Mouse (Mus musculus) left cerebral cortex, postnatal 14 days (tissue): ENCODE results near the gene Klk13. TPM values are rescaled to one million over a fixed set of nuclear protein-coding genes. Genes with fewer than 3 reads are reported as not detected.
A peak's percentile ranks its signal among the peaks of the same experiment; 100 is the strongest.
"Not testable (repeated sequence)": the region's sequence is repeated elsewhere in the genome, so short reads cannot be mapped to it uniquely, and the experiment has no call there.

Source experiments
- DNase-seq, 2 experiments: peaks; one replicate each; pipeline ENCODE4 v3.0.0; 2021 to 2022; ENCODE audit warnings: low spot score in 2 of 2, mixed read lengths in 1 of 2
- intact Hi-C: fragments of 180-260 bp; cut with DNase I; formaldehyde crosslinking; loops from one replicate; pipeline ENCODE4 v1.15.1; 2025
- long read RNA-seq, 2 experiments: library from polyadenylated mRNA; stranded (forward); transcript quantifications; one replicate each; pipeline ENCODE4 v2.0.0; 2021
- total RNA-seq, 2 experiments: library from RNA; stranded (reverse); gene quantifications; 2 replicates each; pipeline ENCODE4 v1.2.3; 2021

Gene Klk13
- total RNA-seq, result not detected
- long read RNA-seq, experiment 1, result 0 reads
- long read RNA-seq, experiment 2, result 0 reads

- intact Hi-C loops, result loop anchor here (10.0 kb wide), 1 partner anchor 57 kb away; no protein-coding TSS in a partner anchor
- DNase-seq, result no peak
Observed at GRCm38 (mm10) chr7:43712267-43712666, at the start of gene Klk13. Gene Klk13 (plus strand): TSS chr7:43712567.

- DNase-seq, result no peak
- intact Hi-C loops, result no loop called here
Observed at GRCm38 (mm10) chr7:43662804-43663203, 49.6 kb upstream of the Klk13 start.

- intact Hi-C loops, result loop anchor here (5.0 kb wide), 1 partner anchor 105 kb away; the partner anchor contains the start of gene Zfp658
- DNase-seq, result not testable (repeated sequence)
Observed at GRCm38 (mm10) chr7:43667221-43667620, 45.1 kb upstream of the Klk13 start.

- intact Hi-C loops, result loop anchor here (5.0 kb wide), 1 partner anchor 106 kb away; the partner anchor contains the start of gene Zfp658
- DNase-seq, result no peak
Observed at GRCm38 (mm10) chr7:43668582-43668981, 43.8 kb upstream of the Klk13 start.

- no peak for DNase-seq
- intact Hi-C loops, result no loop called here
Observed at GRCm38 (mm10) chr7:43671064-43671808, 41.1 kb upstream of the Klk13 start.

GRCm38 (mm10) chr7:43671809-43672580 lies 40.4 kb upstream of the Klk13 start, which contains the start of gene Ctu1:
Gene Ctu1 (plus strand): TSS chr7:43672016.
- DNase-seq, result peak; percentile 93 to 97
- intact Hi-C loops, result no loop called here

- intact Hi-C loops, result no loop called here
- DNase-seq, result peak in 1 of 2 experiments; percentile 25
Observed at GRCm38 (mm10) chr7:43672581-43673260, 39.6 kb upstream of the Klk13 start.

- intact Hi-C loops, result loop anchor here (5.0 kb wide), 1 partner anchor 88 kb away; no protein-coding TSS in a partner anchor
- no peak for DNase-seq
Observed at GRCm38 (mm10) chr7:43675091-43675490, 37.3 kb upstream of the Klk13 start.

- intact Hi-C loops, result loop anchor here (5.0 kb wide), 1 partner anchor 91 kb away; no protein-coding TSS in a partner anchor
Observed at GRCm38 (mm10) chr7:43678517-43678916, 33.9 kb upstream of the Klk13 start.

GRCm38 (mm10) chr7:43680960-43681359 lies 31.4 kb upstream of the Klk13 start:
- intact Hi-C loops, result loop anchor here (2.0 to 5.0 kb wide), 2 partner anchors 101 to 214 kb away; partner anchors contain the start of gene Klk10

More at GRCm38 (mm10) chr7:43678517-43678916, 33.9 kb upstream of the Klk13 start:
- peak; percentile 32 to 40 for DNase-seq

GRCm38 (mm10) chr7:43682511-43682910 lies 29.9 kb upstream of the Klk13 start:
- DNase-seq, result not testable (repeated sequence)

More at GRCm38 (mm10) chr7:43680960-43681359, 31.4 kb upstream of the Klk13 start:
- peak; percentile 81 to 87 for DNase-seq

GRCm38 (mm10) chr7:43685088-43685487 lies 27.3 kb upstream of the Klk13 start:
- no peak for DNase-seq
- intact Hi-C loops, result no loop called here

More at GRCm38 (mm10) chr7:43682511-43682910, 29.9 kb upstream of the Klk13 start:
- intact Hi-C loops, result loop anchor here (5.0 kb wide), 1 partner anchor 100 kb away; the partner anchor contains the start of gene Klk10

GRCm38 (mm10) chr7:43690118-43690517 lies 22.2 kb upstream of the Klk13 start, which contains the start of gene Klk14:
Gene Klk14 (plus strand): TSS chr7:43690418.
- intact Hi-C loops, result loop anchor here (10.0 kb wide), 1 partner anchor 45 kb away; no protein-coding TSS in a partner anchor
- DNase-seq, result no peak

- DNase-seq, result no peak
- intact Hi-C loops, result loop anchor here (10.0 kb wide), 1 partner anchor 55 kb away; no protein-coding TSS in a partner anchor
Observed at GRCm38 (mm10) chr7:43710031-43710430, 2.3 kb upstream of the Klk13 start.

- no peak for DNase-seq
- intact Hi-C loops, result loop anchor here (10.0 kb wide), 1 partner anchor 58 kb away; no protein-coding TSS in a partner anchor
Observed at GRCm38 (mm10) chr7:43712917-43713316, 550 bp downstream of the Klk13 start.

- no peak for DNase-seq
Observed at GRCm38 (mm10) chr7:43713741-43714351, 1.5 kb downstream of the Klk13 start.

GRCm38 (mm10) chr7:43747788-43748187 lies 35.4 kb downstream of the Klk13 start:
- DNase-seq, result no peak
- intact Hi-C loops, result no loop called here

More at GRCm38 (mm10) chr7:43713741-43714351, 1.5 kb downstream of the Klk13 start:
- intact Hi-C loops, result loop anchor here (10.0 kb wide), 1 partner anchor 59 kb away; no protein-coding TSS in a partner anchor

GRCm38 (mm10) chr7:43752806-43753205 lies 40.4 kb downstream of the Klk13 start:
- DNase-seq, result no peak
- intact Hi-C loops, result no loop called here
